Mouse (Mus musculus): ENCODE measurements around the gene Gm5134.

Gene Gm5134

DNA sequence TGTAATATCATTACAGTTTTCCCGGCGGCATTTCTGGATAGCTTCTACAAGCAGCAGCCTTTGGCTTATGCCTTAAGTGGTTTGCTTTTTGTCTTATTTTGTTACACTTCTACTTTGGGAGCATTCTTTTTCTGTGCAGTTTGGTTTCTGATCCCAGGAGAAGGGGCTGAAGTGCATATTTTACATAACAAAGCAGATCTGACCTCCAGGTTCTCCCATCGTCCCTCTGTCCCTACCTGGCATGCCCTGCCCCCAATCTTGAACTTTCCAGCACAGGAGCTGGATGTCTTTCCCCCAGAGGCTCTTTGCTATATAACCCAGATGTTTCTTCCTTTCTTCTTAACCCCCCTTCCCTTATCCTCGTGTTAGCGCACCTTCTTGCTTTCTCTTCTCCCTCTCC lies 91.0 kb downstream of the Gm5134 start:
- DNase-seq, result no peak

- DNase-seq, result no peak
Measured at GRCm38 (mm10) chr10:76046754-76047153, 92.4 kb downstream of the Gm5134 start.

DNA sequence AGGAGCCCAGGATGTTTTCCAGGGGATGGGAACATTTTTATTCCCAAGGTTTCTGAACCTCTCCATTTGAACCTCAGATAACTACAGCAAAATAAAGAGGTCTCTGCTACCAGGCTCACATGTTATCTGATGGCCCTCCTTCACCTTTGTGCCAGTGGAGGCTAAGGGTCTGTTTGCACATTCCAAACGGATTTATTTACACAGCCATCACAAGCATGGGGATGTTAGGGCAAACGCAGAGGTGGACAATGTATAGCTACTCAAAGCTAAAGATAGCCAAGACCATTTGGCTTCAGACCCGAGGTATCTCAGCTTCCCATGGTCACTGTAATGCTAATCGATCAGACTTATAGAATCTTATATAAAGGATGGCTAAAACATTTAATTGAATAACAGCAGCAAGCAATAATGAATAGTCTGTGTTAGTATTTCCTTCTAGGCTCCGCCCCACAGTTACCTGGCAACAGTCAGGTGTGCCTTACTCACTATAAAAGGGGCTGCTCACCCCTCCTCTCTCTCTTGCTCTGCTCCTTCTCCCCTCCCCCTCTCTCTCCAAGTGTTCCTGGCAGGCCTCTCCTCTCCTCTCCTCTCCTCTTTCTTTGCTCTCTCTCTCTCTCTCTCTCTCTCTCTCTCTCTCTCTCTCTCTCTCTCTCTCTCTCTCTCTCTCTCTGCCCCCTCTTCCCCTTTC lies 93.0 kb downstream of the Gm5134 start:
- DNase-seq, result peak in 1 of 2 experiments; percentile 38

DNA sequence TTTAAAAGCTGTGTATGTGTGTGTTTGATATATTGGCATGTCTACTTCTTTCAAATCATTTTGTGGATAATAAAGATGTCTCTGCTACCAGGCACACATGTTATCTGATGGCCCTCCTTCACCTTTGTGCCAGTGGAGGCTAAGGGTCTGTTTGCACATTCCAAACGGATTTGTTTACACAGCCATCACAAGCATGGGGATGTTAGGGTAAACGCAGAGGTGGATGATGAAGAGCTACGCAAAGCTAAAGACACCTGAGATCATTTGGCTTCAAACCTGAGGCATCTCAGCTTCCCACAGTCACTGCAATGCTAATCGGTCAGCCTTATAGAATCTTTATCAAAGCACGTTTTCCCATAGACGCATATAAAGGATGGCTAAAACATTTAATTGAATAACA lies 94.7 kb downstream of the Gm5134 start:
- no peak for DNase-seq

DNA sequence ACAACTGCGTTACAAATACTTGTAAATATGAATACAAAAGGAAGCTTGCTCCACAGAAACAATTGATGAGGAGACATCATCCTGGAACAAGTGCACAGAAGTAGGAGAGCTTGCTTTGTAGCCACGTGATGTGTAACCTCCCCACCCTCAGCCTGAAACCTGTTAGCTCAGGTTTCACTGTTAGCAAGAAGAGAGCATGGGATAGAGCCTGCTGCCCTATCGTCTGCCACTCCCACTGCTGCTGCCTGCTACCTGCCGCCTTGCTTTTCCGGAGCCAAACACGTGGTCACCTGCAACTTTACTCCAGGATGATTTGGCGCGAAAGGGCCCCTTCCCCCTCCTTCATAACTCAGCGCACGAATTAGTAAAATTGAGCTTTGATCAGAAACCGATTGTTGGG lies 97.5 kb downstream of the Gm5134 start:
- no peak for DNase-seq

All from lung, adult 18-20 months (tissue).